ENCODE assay signal across 7 mouse cellular contexts in the genomic region with DNA sequence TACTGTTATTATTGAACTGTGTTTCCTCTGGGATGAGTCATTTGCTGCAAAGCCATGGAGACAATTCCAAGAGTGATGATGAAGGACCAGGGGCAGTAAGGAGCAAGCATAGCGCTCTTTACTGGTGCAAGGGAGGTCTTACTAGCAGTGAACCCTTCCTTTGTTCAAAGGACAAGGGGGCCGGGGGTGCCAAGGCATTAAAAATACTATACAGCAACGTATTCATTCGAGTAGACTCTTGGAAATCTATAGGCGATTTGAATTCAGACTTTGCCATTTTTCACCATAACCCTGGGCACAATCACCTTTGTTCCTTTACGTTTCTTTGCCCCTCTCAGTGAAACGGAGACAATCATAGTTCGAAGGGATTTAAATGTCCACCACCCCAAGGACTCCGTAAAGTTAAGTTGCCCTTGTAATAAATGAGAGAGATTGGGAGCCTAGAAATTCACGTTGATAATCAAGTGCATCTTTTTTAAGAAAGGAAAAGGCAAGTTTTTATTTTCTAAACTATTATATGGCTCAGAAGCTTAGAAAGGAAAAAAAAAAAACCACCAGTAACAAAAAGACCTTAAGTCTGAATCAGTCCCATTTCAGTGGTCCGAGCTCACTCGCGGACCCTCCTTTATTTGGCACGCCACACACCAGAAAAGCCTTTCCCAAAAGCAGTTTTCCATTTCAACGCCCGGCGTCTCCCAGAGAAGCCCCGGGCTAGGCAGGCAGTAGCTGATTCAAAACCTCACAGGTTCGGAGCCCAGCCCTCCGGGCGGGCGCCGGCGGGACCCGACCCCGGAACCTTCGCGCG. TPM values are rescaled to one million over a fixed set of nuclear protein-coding genes. Genes with fewer than 3 reads are reported as not detected.
A peak's percentile ranks its signal among the peaks of the same experiment; 100 is the strongest.
DNase-seq lines count a peak whose midpoint lies in the region; ATAC-seq and TF ChIP-seq lines count a peak whose summit lies in the region.

No protein-coding gene starts in this region.

- H3K27me3 ChIP-seq in forebrain, embryonic 13.5 days: no peaks in the 10 kb centered on the region
- no peaks in the 10 kb centered on the region for H3K27me3 ChIP-seq in neural tube, embryonic 11.5 days (ENCODE audit: control insufficient read depth, insufficient read depth, low read length)

- H3K9me3 ChIP-seq in forebrain, embryonic 13.5 days (replicated peaks): peaks cover 3% of the 10 kb centered on the region
- H3K9me3 ChIP-seq in neural tube, embryonic 11.5 days (ENCODE audit: control insufficient read depth, low read length): no peaks in the 10 kb centered on the region

- peak overlapping the region; percentile 97 for H3K4me3 ChIP-seq in forebrain, embryonic 13.5 days
- peak overlapping the region; percentile 92 for H3K4me3 ChIP-seq in neural tube, embryonic 11.5 days (ENCODE audit: low read depth, low read length)

- peaks cover 32% of the 10 kb centered on the region for H3K4me1 ChIP-seq in forebrain, embryonic 13.5 days
- peaks cover 6% of the 10 kb centered on the region; the same call in 1 of the 2 replicates for H3K4me1 ChIP-seq in neural tube, embryonic 11.5 days (ENCODE audit: control insufficient read depth, insufficient read depth, low read length)

- no peak for ATAC-seq in forebrain, embryonic 13.5 days
- no peak; the same call in 1 of the 2 replicates for ATAC-seq in neural tube, embryonic 11.5 days (ENCODE audit: insufficient read depth, low FRiP score, low TSS enrichment)

- H3K4me2 ChIP-seq in forebrain, embryonic 13.5 days: peak overlapping the region; percentile 72
- H3K4me2 ChIP-seq in neural tube, embryonic 11.5 days (ENCODE audit: low read depth): peak overlapping the region; percentile 77

- peak; percentile 26 to 53 for DNase-seq in layer of hippocampus, adult 18-20 months (ENCODE audit: low spot score in 2 of 2)
- DNase-seq in layer of hippocampus, adult 9-10 months (ENCODE audit: low spot score): no peak
- DNase-seq in brain, embryonic 14.5 days (ENCODE audit: low read depth): peak; percentile 35
- DNase-seq in layer of hippocampus, postnatal 10 days (ENCODE audit: low spot score in 2 of 2): peak; percentile 50 to 69
- peak; percentile 17 for DNase-seq in neural tube, embryonic 11.5 days (ENCODE audit: low spot score)
- DNase-seq in urinary bladder, postnatal 10 days (ENCODE audit: low spot score): no peak

- TF ChIP-seq CTCF in brain, embryonic 14.5 days (IDR thresholded peaks at IDR 0.05; ENCODE audit: borderline replicate concordance, extremely low read depth, insufficient read depth, insufficient read length): no peak

- H3K27ac ChIP-seq in forebrain, embryonic 13.5 days: peak overlapping the region; percentile 93
- H3K27ac ChIP-seq in neural tube, embryonic 11.5 days (ENCODE audit: low read depth, low read length): peak overlapping the region; percentile 90

- peak overlapping the region; percentile 97 for H3K9ac ChIP-seq in forebrain, embryonic 13.5 days
- H3K9ac ChIP-seq in neural tube, embryonic 11.5 days (ENCODE audit: low read length): peak overlapping the region; percentile 99

- WGBS in forebrain, embryonic 13.5 days: 4% methylated on average over 29 of the region's 29 CpGs
- WGBS in neural tube, embryonic 11.5 days: 7% methylated on average over 29 of the region's 29 CpGs

- H3K36me3 ChIP-seq in forebrain, embryonic 13.5 days (ENCODE audit: poor library complexity, severe bottlenecking): no peaks in the 10 kb centered on the region
- H3K36me3 ChIP-seq in neural tube, embryonic 11.5 days (ENCODE audit: control insufficient read depth, insufficient read depth, low read length): no peaks in the 10 kb centered on the region

- TF ChIP-seq POLR2A in brain, embryonic 14.5 days (IDR thresholded peaks at IDR 0.05; ENCODE audit: borderline replicate concordance, extremely low read depth, insufficient read depth, insufficient read length, poor library complexity, severe bottlenecking): no peak

RNA-seq across cellular contexts. Expression of a gene that starts 0.6 kb away (rescaled TPM):
- total RNA-seq in layer of hippocampus, adult 18-20 months (2021): 100 to 1,000 TPM in 1 of 2 experiments, 10 to 100 TPM in 1; 99.4 to 104 TPM
- 91.1 and 103 TPM in 2 replicates for polyA plus RNA-seq in brain, embryonic 14.5 days (2012; rRNA removed)
- polyA plus RNA-seq in forebrain, embryonic 13.5 days (2015; fragmentation: Nextera tagmentation; extraction: Ambion mirVana): 32.4 and 36.9 TPM in 2 replicates
- 10 to 100 TPM; 55.2 to 64.0 TPM for total RNA-seq in layer of hippocampus, postnatal 10 days (2021)
- 49.0 and 52.0 TPM in 2 replicates for polyA plus RNA-seq in neural tube, embryonic 11.5 days (2014; fragmentation: Nextera tagmentation; extraction: Ambion mirVana)

Comparison
In these comparisons a context has a peak if more than half of its experiments do, and no peak if none do; other contexts are left out.
1. DNase-seq: peak in layer of hippocampus, adult 18-20 months (2 of 2), brain, embryonic 14.5 days (single experiment), layer of hippocampus, postnatal 10 days (2 of 2) and neural tube, embryonic 11.5 days (single experiment); none in layer of hippocampus, adult 9-10 months (single experiment) and urinary bladder, postnatal 10 days (single experiment).